Mouse (Mus musculus) myocyte (in vitro differentiated cells): ENCODE measurements around the gene Nr2f1.

Experiments
- MYOD1 ChIP-seq, 3 experiments: IDR thresholded peaks; one replicate each; pipeline ENCODE4 v1.6.1; 2011; ENCODE audit warnings: control low read depth in 2 of 3, low read depth in 2 of 3, mild to moderate bottlenecking in 2 of 3, moderate library complexity in 1 of 3; ENCODE audit not compliant: insufficient read length in 2 of 3, control insufficient read depth in 1 of 3
- MYOG ChIP-seq, 3 experiments: IDR thresholded peaks; one replicate each; pipeline ENCODE4 v1.6.1; 2011; ENCODE audit warnings: control low read depth in 2 of 3, low read depth in 2 of 3, mild to moderate bottlenecking in 2 of 3; ENCODE audit not compliant: insufficient read length in 2 of 3, control insufficient read depth in 1 of 3, insufficient read depth in 1 of 3
- POLR2A ChIP-seq: IDR thresholded peaks from one replicate; pipeline ENCODE4 v1.6.1; 2011; ENCODE audit warnings: low read depth, mild to moderate bottlenecking, control low read depth, moderate library complexity; ENCODE audit not compliant: insufficient read length
- POLR2AphosphoS2 ChIP-seq: IDR thresholded peaks from one replicate; pipeline ENCODE4 v1.6.1; 2011; ENCODE audit warnings: low read depth, control low read depth; ENCODE audit not compliant: insufficient read length
- SRF ChIP-seq: IDR thresholded peaks from one replicate; pipeline ENCODE4 v1.6.1; 2011; ENCODE audit warnings: low read depth; ENCODE audit not compliant: control insufficient read depth, insufficient read length
- TCF12 ChIP-seq: IDR thresholded peaks from one replicate; pipeline ENCODE4 v1.6.1; 2011; ENCODE audit warnings: mild to moderate bottlenecking, control low read depth; ENCODE audit not compliant: poor library complexity, insufficient read depth, severe bottlenecking
- TCF3 ChIP-seq: IDR thresholded peaks from one replicate; pipeline ENCODE4 v1.6.1; 2011; ENCODE audit warnings: low read depth, control low read depth; ENCODE audit not compliant: insufficient read length

GRCm38 (mm10) chr13:78181071-78181929 lies 18.3 kb downstream of the Nr2f1 start:
- TF ChIP-seq POLR2AphosphoS2: no peak
- TF ChIP-seq POLR2A: no peak
- no peak for TF ChIP-seq MYOD1 (IDR thresholded peaks at IDR 0.05; ENCODE audit: control insufficient read depth in 1 of 3, insufficient read length in 2 of 3, low read depth in 2 of 3)
- TF ChIP-seq MYOG (IDR thresholded peaks at IDR 0.05; ENCODE audit: control insufficient read depth in 1 of 3, insufficient read depth in 1 of 3, insufficient read length in 2 of 3, low read depth in 2 of 3): no peak
- TF ChIP-seq TCF3: no peak
- TF ChIP-seq SRF: no peak
- TF ChIP-seq TCF12: no peak
